Mouse (Mus musculus) liver, postnatal 0 days (tissue): ENCODE measurements around the gene Abce1. TPM values are rescaled to one million over a fixed set of nuclear protein-coding genes. Genes with fewer than 3 reads are reported as not detected.

Source experiments
- ATAC-seq: fragments of 200-750 bp; cut with Nextera tagmentation; 2 replicates; pipeline ENCODE4 v1.8.0; 2017; ENCODE audit warnings: mild to moderate bottlenecking, moderate library complexity
- DNase-seq: peaks from one replicate; pipeline ENCODE4 v3.0.0-alpha.2; 2016
- H3K27ac ChIP-seq: fragments of 300-500 bp; sonication (generic); 2 replicates; pipeline ENCODE4 v1.5.1; 2014; ENCODE audit warnings: antibody characterized with exemption, moderate library complexity, mild to moderate bottlenecking, low read depth
- H3K27me3 ChIP-seq: fragments of 300-500 bp; sonication (generic); 2 replicates; pipeline ENCODE4 v1.6.1; 2014; ENCODE audit warnings: low read length, control low read depth, mixed read lengths; ENCODE audit not compliant: insufficient read depth
- H3K36me3 ChIP-seq: fragments of 300-500 bp; sonication (generic); replicated peaks from 2 replicates; pipeline ENCODE4 v1.6.1; 2014; ENCODE audit warnings: mild to moderate bottlenecking, control low read depth, low read length, moderate library complexity, mixed read lengths; ENCODE audit not compliant: insufficient read depth
- H3K4me1 ChIP-seq: fragments of 300-500 bp; sonication (generic); 2 replicates; pipeline ENCODE4 v1.6.1; 2014; ENCODE audit warnings: antibody characterized with exemption, mild to moderate bottlenecking, control low read depth; ENCODE audit not compliant: insufficient read depth
- H3K4me2 ChIP-seq: fragments of 300-500 bp; sonication (generic); 2 replicates; pipeline ENCODE4 v1.6.1; 2014; ENCODE audit warnings: low read depth, mild to moderate bottlenecking, low read length, moderate library complexity, mixed read lengths
- H3K4me3 ChIP-seq: fragments of 300-500 bp; sonication (generic); 2 replicates; pipeline ENCODE4 v1.5.1; 2014; ENCODE audit warnings: low read depth, low read length
- H3K9ac ChIP-seq: fragments of 300-500 bp; sonication (generic); replicated peaks from 2 replicates; pipeline ENCODE4 v1.6.1; 2014; ENCODE audit warnings: mild to moderate bottlenecking, moderate library complexity
- H3K9me3 ChIP-seq: fragments of 300-500 bp; sonication (generic); 2 replicates; pipeline ENCODE4 v1.6.1; 2016; ENCODE audit warnings: mild to moderate bottlenecking, control low read depth, low read length, mixed read lengths
- CTCF ChIP-seq: sonication (generic); IDR thresholded peaks from 2 replicates; pipeline ENCODE4 v1.5.1; 2016; ENCODE audit warnings: antibody characterized with exemption, low read depth
- EP300 ChIP-seq: IDR thresholded peaks from 2 replicates; pipeline ENCODE4 v1.6.1; 2016; ENCODE audit warnings: antibody characterized with exemption, low read depth, mild to moderate bottlenecking
- WGBS: fragments of 180-500 bp; shearing (Covaris S2); extraction: QIAGEN DNeasy Blood & Tissue Kit; methylation state at CpG from one replicate; pipeline ENCODE4 v1.1.7; 2014; ENCODE audit not compliant: insufficient replicate concordance; 5-methylcytosine and 5-hydroxymethylcytosine counted together
- polyA plus RNA-seq: library from polyadenylated mRNA; unstranded; fragments of >200 nt; fragmentation: Nextera tagmentation; extraction: Ambion mirVana; gene quantifications from 2 replicates; pipeline ENCODE4 v1.2.1, GENCODE M21; 2015

Gene Abce1
- polyA plus RNA-seq, 1 experiment from 2014 or later = 29.6 TPM

GRCm38 (mm10) chr8:79638001-79638706 is 73.4 kb downstream of the Abce1 start:
- H3K27ac ChIP-seq = peak overlapping the region; percentile 92
- WGBS = 5% methylated on average over 11 of the region's 11 CpGs
- no peak for TF ChIP-seq EP300
- TF ChIP-seq CTCF = no peak
- H3K4me2 ChIP-seq = peak overlapping the region; percentile 80
- peaks cover under 1% of the 10 kb centered on the region; the same call in 1 of the 2 replicates for H3K36me3 ChIP-seq
- H3K9ac ChIP-seq = peak overlapping the region; percentile 91
- H3K4me1 ChIP-seq = peaks cover 19% of the 10 kb centered on the region
- ATAC-seq = no peak
- no peak for DNase-seq
- H3K4me3 ChIP-seq = peak overlapping the region; percentile 87
- no peaks in the 10 kb centered on the region for H3K27me3 ChIP-seq
- H3K9me3 ChIP-seq = peaks cover 9% of the 10 kb centered on the region; the same call in 1 of the 2 replicates

GRCm38 (mm10) chr8:79637237-79637636 is 74.3 kb downstream of the Abce1 start:
- Histone ChIP-seq H3K27me3 (no peaks in the 10 kb centered on the region), H3K9me3 (peaks cover 9% of the 10 kb centered on the region; the same call in 1 of the 2 replicates), H3K9ac (no peak overlapping the region), H3K27ac (no peak overlapping the region), H3K4me3 (no peak overlapping the region), H3K36me3 (no peaks in the 10 kb centered on the region), H3K4me2 (no peak overlapping the region), H3K4me1 (peaks cover 14% of the 10 kb centered on the region)
- no peak for TF ChIP-seq CTCF
- no peak for TF ChIP-seq EP300
- WGBS = 45% methylated on average over 3 of the region's 3 CpGs
- DNase-seq (no peak), ATAC-seq (no peak)

- no peak overlapping the region for H3K9ac ChIP-seq
- no peak for ATAC-seq
- peaks cover 8% of the 10 kb centered on the region for H3K4me1 ChIP-seq
- no peak for DNase-seq
- no peak overlapping the region for H3K27ac ChIP-seq
- H3K36me3 ChIP-seq = no peaks in the 10 kb centered on the region
- TF ChIP-seq EP300 = no peak
- no peak for TF ChIP-seq CTCF
- no peak overlapping the region for H3K4me2 ChIP-seq
- no peaks in the 10 kb centered on the region for H3K27me3 ChIP-seq
- no peak overlapping the region for H3K4me3 ChIP-seq
- 41% methylated on average over 1 of the region's 1 CpGs for WGBS
- peaks cover 9% of the 10 kb centered on the region; the same call in 1 of the 2 replicates for H3K9me3 ChIP-seq
These were observed 75.4 kb downstream of the Abce1 start for GRCm38 (mm10) chr8:79636151-79636550.

GRCm38 (mm10) chr8:79635491-79635890 is 76.0 kb downstream of the Abce1 start:
- 83% methylated on average over 1 of the region's 1 CpGs for WGBS
- Histone ChIP-seq H3K27me3 (no peaks in the 10 kb centered on the region), H3K4me3 (no peak overlapping the region), H3K27ac (no peak overlapping the region), H3K9ac (no peak overlapping the region), H3K9me3 (peaks cover 9% of the 10 kb centered on the region; the same call in 1 of the 2 replicates), H3K4me2 (no peak overlapping the region), H3K36me3 (no peaks in the 10 kb centered on the region), H3K4me1 (peaks cover 3% of the 10 kb centered on the region)
- ATAC-seq = no peak
- TF ChIP-seq CTCF (no peak), EP300 (no peak)
- DNase-seq = no peak

Other genes with a start within 250 kb of the Abce1 start
- 5.1 and 5.3 TPM in 2 replicates for gene Otud4, start 72.1 kb downstream of the Abce1 start, polyA plus RNA-seq
- gene Anapc10, start 80 bp upstream of the Abce1 start, polyA plus RNA-seq = 14.1 and 14.5 TPM in 2 replicates